Mouse (Mus musculus) right cerebral cortex, adult 18-20 months (tissue): ENCODE results near the gene Zfp780b.
"Not testable (repeated sequence)": the region's sequence is repeated elsewhere in the genome, so short reads cannot be mapped to it uniquely, and the experiment has no call there.

Experiments
- DNase-seq: peaks from one replicate; pipeline ENCODE4 v3.0.0; 2022; ENCODE audit warnings: mixed read lengths

Gene Zfp780b

GRCm38 (mm10) chr7:27978683-27979528, at the start of gene Zfp780b:
Zfp780b (minus strand) TSS chr7:27979171.
- peak; percentile 79 for DNase-seq

- no peak for DNase-seq
Observed at GRCm38 (mm10) chr7:28014445-28014810, 35.5 kb upstream of the Zfp780b start.

DNA sequence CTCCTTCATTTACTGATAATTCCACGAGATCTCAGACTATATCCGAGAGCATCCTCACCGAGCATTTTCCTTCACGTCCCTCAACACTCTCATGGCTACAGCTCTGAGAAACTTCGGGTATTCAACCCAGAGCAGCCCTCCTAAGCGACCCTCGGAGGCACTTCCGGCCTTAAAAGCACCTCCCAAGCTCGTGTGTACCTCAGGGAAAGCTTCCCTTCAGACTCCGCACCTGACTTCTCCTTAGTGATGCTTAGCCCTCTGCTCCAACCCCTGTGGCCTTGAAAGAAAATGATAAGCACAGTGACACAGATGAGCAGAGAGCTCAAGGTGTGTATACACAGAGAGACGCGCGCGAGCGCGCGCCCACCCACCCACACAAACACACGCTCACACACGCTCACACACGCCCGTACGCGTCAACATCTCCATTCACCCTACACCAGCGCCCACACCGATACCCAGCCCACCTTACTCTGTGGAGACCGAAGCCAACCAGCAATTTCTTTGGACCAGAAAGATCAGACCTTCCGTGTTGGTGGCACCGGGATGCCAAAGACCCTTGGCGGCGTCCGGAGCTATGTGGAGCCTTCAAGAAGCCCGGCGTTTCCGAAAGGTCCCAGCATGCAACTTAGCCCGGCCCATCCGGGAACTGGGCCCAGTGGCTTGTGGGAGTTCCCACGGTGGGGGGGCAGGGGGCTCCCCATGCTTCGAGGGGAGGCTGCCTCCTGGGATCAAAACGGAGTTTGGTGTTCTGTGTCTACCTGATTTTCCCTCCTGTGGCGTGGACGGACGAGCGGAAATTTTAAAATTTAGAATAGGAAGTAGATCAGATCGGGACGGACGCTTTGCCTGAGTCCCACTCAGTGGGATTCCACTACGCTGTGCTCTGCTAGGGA, 34.8 kb upstream of the Zfp780b start, which contains the start of gene Zfp850:
Gene Zfp850, minus strand, starts transcription at position 567 of the 896 bp plus-strand sequence.
- peak; percentile 73 for DNase-seq

DNA sequence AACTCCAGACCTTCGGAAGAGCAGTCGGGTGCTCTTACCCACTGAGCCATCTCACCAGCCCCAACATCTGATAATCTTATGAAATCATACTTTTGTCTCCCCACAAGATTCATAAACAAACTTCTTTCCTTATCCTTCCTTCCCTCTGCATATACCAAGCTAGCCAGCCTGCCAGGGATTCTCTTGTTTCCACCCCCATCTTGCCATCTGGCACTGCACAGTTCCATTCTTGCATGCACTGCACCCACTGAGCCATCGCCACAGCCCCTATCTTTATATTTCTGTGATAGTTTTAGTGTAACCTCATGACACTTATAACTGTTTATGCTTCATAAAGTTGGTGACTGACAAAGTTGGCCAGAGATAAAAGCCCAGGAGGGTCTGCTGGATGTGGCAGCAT, 31.3 kb upstream of the Zfp780b start:
- DNase-seq, result peak; percentile 65

DNA sequence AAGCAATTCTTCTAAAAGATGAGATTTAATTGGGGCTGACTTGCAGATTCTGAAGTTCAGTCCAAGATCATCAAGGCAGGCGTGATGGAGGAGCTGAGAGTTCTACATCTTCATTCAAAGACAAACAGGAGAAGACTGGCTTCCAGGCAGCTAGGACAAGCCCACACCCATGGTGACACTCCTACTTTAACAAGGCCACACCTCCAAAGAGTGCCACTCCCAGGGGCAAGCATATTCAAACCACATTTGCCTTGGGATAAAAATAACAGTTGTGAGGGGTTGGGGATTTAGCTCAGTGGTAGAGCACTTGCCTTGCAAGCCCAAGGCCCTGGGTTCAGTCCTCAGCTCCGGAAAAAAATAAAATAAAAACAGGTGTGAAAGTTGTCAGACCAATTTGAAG, 3.2 kb upstream of the Zfp780b start:
- DNase-seq, result no peak

DNA sequence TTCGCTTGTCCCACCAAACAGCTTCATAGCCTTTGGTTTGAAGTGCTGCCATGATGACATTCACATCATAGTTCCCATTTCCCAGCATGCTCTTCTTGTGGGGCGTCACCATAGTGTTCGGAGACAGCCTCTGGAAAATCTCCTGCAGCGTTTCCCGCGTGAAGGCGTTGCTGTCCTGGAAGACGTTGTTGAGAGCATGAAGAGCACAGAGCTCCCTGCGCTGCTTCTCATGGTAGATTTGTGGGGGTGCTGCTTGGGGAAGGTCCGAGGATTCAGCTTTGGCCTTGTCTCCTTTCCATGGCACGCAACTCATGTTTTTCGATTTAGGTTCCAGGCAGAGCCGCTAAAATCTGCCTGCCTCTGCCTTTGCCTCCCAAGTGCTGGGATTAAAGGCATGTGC, 29.5 kb downstream of the Zfp780b start:
- not testable (repeated sequence) for DNase-seq

- DNase-seq, result not testable (repeated sequence)
Observed at GRCm38 (mm10) chr7:27941869-27942268, 37.1 kb downstream of the Zfp780b start.

DNA sequence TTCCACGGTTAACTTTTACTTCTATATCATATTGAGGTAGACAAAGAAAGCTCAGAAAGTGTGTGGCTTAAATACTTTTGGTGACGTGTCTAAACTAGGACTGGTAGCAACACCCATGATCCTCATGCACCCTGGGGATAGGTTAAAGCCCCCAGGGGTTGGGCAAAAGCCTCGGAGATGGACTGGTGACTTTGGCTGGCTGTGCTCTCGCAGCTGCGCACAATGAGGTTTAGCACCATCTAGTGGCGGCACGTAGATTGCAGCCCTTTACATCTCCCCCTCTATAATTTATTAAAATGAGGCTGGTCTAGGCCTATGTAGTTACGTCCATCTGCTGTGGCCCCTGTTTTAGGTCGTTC, 45.2 kb downstream of the Zfp780b start:
- DNase-seq, result not testable (repeated sequence)

DNA sequence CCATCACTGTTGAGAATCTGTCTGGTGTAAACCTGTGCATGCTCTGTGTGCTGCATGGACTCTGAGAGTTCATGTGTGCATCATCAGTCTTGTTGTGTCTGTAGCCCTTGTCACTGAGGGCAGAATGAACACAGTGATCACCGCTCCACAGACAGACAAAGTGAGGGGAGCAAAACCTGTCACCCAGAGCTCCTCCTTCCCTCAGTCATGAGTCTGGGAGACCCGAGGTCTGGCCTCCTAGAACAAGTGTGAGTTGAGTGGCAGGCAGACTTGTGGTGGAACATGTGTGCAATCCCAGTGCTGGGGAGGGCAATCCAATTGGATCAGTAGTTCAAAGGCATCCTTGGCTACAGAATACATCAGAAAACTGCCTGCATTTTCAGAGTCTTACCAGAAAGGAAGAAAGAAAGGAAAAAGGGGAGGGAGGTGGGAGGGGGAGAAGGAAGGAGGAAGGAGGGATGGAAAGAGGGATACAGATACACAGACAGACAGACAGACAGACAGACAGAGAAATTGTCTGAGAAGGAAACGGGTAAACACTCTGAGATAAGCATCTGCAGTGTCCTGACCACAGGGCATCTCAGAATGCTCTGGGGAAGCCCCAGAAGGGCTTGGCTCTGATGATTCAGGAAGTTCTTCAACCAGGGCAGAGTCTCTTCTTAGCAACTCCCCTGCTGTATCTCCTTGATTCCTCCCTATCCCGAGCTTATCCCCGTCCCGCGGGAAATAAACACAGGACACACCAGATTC, 45.7 kb downstream of the Zfp780b start:
- no peak for DNase-seq

GRCm38 (mm10) chr7:27928818-27929695, 49.9 kb downstream of the Zfp780b start, which contains the start of gene Zfp974:
Zfp974 (minus strand) TSS chr7:27929460.
- DNase-seq, result peak; percentile 65

DNA sequence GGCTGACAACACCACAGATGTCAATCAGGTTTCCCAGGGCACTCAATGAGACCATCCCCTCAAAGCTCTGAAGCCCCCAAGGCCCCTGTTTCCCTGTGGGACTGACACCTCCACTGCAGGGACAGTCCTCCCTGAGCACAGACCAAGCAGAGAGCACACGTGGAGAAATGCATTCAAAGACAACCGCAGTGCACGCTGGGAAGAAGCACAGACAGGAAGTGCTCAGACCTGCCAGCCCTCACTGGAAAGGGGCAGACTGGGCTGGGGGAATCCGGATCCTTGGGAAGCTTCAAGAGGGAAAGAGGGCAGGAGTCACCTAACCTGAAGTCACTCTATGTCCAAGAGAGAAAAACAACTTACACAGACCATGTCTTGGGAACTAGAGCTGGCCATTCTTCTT, 51.9 kb downstream of the Zfp780b start:
- DNase-seq, result not testable (repeated sequence)

DNA sequence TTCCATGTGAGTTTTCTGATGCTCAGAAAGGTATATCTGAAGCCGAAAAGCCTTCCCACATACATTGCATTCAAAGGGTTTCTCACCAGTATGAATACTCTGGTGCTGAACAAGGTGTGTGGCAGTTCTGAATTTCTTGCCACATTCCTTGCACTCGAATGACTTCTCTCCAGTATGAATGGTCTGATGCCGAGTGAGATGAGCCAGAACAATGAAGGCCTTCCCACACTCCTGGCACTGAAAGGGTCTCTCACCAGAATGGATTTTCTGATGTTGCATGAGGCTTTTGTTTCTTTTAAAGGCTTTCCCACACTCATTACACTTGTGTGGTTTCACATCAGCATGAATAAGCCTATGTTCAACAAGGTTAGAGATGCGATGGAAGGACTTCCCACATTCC, 68.0 kb downstream of the Zfp780b start:
- not testable (repeated sequence) for DNase-seq
